Mouse (Mus musculus) embryo, embryonic 11 days (tissue): Measurements from ENCODE around the gene Catsperd.
"Not testable (repeated sequence)": the region's sequence is repeated elsewhere in the genome, so short reads cannot be mapped to it uniquely, and the experiment has no call there.

Experiments used
- DNase-seq: peaks from one replicate; pipeline ENCODE4 v3.0.0-alpha.2; 2015

Catsperd gene

DNA sequence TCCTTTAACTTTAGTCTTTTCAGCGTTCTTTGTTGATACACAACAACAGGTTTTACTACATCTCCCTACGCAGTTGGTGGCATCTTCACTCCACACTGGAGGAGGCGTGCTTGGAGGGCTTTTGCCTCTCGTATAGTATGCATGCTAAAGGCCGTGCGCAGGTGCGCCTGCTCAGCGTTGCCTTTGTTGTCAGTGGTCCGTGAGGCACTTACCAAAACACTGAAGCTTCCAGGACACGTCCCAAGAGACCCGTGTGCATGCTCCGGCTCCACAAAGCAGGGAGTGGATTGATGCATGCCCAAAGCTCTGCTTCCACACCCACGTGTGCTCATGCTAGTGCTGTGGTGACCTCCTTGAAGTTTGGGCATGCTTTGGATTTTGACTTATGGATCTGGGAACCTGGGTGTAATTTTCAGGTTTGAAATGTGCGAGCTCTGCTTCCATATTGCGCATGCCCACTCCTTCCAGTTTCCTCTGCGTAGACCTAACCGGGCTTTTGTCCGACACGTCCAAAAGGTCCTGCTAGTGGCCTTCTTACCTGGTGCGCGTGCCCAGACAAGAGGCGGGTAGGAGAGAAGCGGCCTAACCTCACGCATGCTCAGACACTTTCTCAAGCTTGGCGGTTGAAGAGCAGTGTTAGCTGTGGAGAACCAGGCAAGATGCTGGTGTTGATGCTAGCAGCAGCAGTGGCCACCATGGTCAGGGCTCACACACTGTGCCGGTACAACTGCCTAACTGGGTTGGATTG, at the start of gene Catsperd:
Catsperd (plus strand) TSS at position 614 of the 748 bp plus-strand sequence.
- peak; percentile 69 for DNase-seq

DNA sequence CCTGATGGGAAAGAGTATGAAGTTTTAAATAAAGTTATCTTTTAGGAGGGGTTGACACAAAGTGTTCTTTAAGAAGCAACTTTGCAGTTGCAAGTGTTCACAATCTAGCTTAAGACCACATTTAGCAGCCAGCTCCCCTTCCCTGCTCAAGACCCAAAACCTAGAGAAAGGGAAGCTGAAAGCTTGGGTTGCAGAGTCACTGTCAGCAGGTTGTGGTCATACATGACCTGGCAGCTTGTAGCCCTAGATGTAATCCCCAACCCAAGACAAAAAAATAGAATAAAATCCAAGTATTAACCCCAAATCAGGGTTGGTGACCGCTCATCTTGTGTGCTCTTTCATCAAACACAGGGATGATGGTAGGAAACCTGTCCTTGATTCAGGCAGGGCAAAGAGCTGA, 44.9 kb upstream of the Catsperd start:
- no peak for DNase-seq

DNA sequence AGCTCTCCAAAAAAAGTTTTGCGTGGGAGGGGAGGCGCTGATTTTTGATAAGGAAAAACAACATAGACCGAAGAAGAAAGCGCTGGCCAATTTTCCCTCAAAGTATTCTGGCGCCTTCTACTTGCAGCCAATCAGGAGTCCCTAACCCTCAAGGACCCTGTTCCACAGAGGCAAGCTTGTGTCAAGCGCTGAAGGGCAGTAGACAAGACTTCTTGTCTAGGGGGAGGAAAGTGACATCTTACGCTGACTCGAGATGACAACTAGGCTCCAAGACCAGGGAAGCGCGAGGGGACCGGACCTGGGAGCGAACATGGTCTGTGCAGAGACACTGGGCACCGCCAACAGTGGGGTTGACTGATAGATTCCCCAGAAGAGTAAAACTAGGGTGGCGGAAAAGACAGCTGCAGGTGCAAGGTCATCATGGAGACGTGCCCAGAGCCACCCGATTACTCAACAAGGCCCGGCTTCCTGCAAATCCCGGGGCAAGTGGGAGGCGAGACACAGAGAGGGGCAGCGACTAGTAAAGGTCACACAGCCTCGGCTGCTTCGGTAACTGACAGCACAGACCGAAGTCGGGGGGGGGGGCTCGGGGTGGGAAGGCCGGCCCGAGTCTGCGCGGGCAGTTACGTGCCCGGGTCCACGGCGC, 44.2 kb upstream of the Catsperd start:
- DNase-seq: peak; percentile 46

DNA sequence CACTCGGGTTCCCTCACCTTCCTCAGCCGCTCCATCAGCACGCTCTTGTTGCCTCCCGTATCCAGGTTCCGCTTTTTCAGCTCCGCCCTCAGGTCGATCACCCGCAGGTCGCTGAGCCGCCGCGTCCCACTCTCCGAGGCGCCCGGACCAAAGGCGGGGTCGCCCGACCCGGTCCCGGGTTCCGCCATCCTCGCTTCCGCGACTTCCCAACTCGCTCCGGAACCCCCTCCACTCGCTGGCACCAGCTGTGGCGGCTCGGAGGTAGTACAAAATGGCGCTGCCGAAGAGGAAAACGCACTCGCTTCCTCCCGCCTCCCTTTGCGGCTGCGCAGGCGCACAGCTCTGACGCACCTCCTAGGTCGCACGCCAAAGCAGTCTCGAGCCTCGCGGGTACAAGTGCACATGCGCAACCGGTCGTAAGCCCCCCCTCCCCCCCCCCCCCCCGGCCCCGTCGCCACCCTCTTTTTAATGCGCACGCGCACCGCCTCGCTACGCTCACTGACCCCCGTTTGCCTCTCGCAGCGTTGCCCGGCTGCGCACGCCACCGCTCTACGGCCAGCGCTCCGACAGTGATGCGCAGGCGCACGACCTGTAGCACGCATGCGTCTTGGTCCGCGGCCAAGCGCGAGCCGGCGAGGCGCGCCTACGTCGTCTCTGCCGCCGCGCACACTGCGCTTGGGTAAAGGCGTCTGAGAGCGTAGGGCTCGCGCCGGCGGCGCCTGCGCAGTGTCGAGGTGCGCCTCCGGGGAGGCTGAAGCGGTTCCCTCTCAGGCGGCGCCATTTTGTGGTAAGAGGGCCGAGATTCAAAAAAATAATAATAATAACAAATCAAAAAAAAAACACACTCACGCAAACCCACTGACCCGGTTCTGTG, 43.4 kb upstream of the Catsperd start, which contains the start of the genes Safb2 and Safb:
Safb2 (minus strand) TSS at position 329 of the 874 bp plus-strand sequence.
Safb (plus strand) TSS at position 569 of the 874 bp plus-strand sequence.
- DNase-seq: peak; percentile 99

DNA sequence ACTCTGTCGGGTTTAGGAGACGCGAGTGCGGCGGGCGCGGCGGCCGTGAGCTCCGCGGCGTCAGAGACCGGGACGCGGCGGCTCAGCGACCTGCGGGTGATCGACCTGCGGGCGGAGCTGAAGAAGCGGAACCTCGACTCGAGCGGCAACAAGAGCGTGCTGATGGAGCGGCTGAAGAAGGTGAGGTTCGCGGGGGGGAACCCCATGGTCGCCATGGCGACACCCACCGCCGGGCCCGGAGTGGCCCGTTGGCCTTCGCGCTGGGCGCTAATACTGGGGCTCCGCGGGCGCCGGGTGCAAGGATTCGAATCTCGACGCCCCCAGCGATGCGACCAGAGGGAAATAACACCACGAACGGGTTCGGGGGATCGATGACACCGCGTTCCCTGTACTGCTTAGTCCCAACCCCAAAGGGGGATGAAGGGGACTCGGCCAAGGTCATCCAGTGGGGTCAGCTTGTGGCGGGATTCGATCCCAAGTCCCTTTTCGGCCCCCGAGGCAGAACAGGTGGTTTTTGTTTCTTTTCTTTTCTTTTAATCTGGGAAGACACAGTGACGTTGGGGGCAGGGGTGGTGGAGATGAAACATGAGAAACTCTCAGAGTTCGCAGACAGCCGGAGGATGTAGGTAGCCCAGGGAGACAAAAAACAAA, 42.6 kb upstream of the Catsperd start:
- DNase-seq: peak; percentile 68

DNA sequence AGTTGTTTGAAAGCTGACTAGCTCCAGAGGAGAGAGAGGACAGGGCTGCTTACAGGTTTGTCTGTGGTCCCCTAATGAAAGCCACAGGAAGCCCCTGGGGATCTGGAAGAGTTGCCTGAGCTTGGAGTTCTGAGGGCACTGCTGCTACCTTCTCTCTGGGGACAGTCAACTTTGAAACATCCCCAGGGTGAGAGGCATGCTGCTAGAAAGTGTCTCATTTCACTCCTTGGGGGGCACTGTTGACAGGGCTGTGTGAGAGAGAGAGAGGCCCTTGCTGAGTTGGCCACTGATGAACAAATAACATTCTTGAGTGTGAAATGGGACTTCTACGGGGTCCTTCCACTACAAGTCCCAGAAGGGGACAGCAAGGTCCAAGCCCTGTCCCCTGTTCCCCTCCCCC, 40.2 kb upstream of the Catsperd start:
- DNase-seq: no peak

DNA sequence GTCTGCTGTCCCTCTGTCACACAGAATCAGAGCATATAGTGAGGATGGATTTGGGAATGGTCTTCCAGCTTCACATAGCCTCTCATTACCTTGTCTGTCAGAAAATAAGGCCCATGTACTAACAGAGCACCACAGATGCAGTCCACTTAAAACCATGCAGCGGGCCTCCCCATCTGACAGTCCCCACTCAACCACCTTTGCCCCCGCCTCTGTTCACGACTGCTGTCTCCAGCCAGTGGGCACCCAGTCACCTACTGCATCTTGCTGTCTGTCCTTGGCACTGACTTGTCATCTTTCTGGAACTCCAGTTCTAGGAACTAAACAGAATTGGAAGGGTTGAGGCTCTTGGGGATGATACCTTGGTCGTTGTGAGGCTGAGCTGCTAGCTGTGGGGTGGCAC, 39.0 kb upstream of the Catsperd start:
- DNase-seq: no peak

DNA sequence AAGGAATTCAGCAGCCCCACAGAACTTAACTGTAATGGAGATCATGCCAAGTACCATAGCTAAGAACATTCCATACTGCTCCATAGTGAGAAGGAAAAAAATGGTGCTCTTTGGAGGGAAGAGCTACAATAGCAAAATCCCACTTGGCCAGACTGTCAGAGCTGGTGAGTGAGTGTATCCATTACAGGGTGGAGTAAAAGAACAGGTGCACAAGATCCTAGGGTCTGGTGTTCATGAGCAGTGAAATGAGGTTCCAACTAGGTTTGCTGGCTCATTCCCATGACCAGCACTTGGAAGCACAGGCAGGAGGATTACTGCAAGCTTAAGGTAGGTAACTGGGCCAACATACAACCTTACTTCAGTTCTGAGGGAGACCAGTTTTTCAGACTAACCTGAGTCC, 35.4 kb upstream of the Catsperd start:
- DNase-seq: no peak

DNA sequence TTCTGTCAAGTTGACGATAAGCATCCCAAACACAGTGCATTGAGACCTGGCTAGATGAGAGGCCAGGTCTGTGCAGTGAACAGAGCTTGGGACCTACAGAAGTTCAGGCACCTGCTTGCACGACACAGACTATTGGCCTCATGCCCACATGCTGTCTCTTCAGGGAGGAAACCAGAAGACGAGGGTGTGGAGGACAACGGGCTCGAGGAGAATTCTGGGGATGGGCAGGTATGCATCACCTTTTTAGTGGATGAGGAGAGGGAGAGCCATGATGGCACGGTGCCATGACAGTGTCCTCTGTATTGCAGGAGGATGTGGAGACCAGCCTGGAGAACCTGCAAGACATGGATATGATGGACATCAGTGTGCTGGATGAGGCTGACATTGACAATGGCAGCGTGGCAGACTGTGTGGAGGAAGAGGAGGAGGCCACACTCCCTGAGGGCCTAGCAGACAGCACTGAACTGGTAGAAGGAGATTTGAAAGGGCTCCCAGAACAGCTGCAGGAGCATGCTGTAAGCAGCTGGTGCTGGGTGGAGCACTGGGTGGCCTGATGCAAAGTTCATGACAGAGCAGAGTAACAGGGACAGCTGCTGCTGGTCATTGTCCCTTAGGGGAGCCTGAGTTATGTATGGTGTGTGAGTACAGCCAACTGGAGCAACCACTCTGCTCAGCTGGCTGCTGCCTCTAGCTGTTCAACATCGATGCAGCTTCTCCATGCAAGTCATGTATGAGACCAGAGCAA, 34.2 kb upstream of the Catsperd start:
- no peak for DNase-seq

DNA sequence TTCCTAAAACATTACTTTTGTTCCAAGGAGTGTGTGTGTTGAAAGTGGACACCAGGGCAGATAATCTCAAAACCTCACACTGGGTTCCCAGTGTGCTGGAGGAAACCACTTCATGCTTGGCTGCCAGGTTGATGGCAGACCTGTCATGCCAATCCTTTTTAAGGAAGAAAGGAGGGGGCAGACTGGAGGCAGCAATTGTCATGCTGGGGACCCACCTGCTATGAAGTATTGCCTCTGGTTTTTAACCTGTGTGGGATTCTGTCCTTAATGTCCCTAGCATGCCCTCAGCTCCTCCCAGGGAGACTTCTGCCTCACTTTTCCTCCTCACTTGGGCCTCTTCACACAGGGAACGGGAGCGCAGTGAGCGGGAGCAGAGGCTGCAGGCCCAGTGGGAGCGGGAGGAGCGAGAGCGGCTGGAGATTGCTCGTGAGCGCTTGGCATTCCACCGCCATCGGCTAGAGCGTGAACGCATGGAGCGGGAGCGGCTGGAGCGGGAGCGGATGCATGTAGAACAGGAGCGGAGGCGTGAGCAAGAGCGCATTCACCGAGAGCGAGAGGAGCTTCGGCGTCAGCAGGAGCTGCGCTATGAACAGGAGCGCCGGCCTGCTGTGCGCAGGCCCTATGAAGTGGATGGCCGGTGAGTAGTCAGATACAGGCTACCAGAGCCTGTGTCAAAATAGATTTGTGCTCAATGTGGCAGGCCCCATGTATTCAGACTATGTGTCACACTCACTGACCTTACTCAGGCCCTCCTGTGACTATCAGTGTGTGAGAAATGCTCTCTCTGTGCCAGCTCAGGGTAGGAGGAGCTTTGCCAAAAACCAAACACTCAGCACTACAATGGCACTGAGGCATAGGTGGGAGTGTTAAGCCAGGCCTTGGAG, 24.5 kb upstream of the Catsperd start:
- DNase-seq: no peak

DNA sequence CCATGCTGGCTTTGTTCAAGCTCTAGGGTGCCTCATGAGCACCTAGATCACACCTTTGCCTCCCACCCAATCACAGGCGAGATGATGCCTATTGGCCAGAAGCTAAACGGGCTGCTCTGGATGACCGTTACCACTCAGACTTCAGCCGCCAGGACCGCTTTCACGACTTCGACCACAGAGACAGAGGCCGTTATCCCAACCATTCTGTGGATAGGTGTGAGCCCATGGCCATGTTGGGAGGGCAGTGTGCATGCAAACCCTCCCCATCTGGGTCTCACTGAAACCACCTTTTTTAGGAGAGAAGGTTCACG, 23.9 kb upstream of the Catsperd start:
- no peak for DNase-seq

DNA sequence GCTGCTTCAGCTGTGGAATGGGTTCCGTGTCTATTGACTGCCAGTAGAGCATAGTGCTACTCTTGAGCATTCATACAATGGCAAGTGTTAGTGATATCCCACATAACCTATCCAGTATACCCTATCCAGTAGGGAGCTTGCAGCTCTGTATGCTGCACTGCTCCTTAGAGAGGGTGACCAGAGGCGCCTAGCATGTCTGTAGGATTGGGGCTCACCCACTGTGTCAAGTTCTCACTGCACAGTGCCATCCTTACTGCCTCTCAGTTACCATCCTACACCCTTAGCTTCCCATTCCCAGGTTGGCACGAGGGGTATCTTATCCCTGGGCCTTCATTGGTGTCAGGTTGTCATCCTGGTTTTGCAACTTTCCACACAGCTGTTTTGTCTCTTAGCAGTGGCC, 23.5 kb upstream of the Catsperd start:
- DNase-seq: no peak

DNA sequence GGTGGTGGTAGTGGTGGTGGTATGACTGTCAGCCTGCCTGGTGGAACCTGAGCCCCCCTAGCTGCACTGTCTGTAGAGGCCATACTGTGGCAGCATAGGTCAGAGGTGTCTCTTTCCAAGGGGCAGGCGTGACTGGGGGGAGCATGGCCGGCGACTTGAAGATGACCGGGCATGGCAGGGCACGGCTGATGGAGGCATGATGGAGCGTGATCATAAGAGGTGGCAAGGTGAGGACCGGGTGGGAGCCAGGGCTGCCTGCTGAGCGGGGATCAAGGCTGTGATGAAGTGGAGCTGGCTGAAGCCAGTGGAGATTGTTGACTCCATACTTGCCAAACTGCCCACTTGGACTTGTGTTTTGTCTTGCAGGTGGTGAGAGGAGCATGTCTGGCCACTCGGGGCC, 22.5 kb upstream of the Catsperd start:
- no peak for DNase-seq

DNA sequence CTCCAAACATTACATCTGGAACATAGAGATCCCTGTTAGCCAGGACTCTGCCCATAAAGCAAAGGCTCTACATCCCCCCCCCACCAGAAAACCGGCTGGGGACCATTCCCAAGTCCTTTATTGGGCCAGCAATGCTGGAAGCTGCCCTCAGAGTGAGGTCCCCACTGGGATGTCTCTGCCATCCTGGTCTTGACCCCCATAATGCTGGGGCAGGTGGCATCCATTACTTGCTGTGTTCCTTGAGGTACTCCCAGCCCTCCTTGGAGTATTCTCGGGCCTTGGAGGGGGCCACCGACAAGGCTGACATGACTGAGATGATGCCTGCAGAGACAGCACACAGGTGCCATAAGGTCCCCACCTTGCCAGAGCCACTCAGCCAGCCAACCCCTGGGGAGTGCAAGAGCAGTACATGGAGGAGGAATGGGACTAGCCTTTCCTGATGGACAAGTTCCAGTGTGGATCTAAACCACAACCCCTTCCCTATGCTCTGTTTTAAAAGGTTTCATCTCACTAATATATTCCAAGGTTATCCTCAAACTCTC, 20.4 kb upstream of the Catsperd start:
- DNase-seq: no peak

DNA sequence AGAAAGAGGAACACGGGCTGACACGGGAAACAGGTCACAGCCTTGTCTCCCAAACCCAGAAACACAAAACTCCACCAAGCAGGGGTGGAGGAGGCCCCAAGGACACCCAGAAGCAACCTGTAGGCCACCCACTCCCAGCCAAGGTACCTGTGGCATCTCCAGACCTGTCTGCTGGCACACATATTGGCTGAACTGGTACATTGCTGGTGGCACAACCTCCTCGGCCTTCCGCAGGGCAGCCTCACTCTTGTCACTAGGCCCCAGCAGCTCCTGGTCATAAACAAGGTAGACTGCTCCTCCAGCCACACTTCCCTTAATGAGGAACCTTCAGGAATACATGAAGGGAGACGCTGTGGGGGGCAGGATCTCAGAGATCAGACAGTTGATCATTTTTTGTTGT, 19.2 kb upstream of the Catsperd start:
- DNase-seq: no peak

DNA sequence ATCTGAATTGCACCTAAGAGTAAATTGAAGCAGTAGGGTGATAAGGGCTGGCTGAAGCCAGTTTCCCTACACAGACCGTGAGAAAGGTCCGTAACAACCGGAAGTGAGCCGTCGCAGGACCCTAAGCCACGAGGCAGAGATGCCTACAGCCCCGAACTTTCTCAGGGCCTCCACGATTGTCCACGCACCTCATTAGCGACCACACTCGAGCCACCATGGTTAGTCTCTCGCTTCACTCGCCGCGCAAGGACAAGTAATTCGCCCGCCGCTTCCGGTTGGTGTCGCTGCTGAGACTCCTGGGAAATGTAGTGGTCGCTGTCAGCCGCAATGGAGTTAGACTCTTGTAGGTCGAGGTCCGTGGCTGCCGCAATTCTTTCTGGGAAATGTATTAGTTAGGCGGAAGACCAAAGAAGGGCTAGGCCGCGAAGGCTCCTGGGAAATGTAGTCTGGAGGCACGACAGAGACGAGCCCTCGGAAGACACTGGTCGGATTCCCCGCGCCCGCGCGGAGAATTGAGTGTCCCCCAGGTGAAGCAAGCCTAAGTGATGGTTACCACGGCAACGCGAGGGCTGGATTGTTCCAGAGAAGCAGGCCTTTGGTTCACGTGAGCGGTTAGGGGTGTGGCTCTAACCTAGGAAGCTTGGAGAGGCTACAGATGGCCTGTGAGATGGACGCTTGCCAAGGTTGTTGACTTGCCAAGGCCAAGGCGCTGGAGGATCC, 18.3 kb upstream of the Catsperd start, which contains the start of gene 2410015M20Rik:
2410015M20Rik (minus strand) TSS at position 320 of the 720 bp plus-strand sequence.
- peak; percentile 97 for DNase-seq

DNA sequence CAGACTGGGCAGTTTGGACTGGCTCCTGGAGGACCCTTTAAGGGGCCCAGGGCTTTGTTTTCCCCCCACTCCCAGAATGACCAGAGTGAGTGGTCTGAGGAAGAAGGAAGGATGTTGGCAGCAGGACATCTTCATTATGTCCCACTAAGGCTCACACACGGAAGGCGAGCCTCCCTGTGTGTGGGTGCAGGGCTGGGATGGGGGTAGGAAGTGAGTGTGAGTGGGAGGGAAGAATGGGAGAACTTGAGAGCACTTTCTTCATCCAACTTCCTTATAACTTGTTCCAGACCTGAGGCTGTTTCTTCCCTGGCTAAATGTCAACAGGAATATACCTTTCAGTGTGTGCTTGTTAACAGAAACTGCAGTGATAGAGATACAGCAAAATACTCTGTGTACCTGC, 16.6 kb upstream of the Catsperd start:
- DNase-seq: no peak

DNA sequence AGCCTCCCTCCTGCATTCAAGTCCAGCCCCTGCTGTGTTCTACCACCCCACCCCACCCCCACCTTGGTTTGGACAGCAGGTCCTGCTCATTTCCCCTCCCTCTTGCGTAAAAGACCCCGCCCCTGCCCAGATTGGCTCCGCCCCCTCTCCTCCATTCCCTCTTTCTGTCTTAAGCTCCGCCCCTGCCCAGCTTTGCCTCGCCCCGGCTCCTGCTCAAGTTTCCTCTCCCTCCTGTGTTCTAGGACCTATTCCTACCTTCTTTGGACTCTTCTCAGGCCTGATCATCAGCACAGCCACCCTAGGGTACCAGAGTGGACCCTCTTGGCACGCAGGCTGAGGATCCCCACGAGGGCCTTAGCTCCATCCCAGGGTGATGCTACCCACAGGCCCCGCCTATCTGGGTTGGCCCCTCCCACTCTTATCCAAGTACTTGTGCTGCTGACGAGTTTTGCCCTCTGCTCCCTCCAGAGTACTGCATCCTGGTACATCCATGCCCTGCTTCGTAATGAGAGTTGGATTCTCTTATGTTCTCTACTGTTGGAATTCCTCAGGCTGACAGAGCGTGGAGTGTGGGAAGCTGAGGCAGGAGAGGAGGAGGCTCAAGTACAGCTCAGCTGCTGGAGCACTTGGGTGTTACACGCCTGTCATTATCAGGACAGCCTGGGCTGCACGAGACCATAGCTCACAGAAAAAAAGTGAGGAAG, 15.9 kb upstream of the Catsperd start:
- peak; percentile 67 for DNase-seq

DNA sequence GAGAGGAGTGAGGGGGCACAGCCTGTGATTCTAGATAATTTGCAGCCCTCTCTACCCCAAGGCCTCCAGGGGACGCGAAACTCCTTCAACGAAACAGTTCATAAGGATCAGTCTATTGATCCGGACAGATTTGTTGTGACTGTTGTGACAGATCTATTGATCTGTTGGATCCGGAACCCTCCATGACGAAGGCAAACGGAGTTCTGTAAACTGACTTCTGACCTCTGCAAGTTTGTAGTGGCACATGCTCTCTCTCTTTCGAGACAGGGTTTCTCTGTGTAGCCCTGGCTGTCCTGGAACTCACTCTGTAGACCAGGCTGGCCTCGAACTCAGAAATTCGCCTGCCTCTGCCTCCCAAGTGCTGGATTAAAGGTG, 15.4 kb upstream of the Catsperd start:
- not testable (repeated sequence) for DNase-seq
